Mouse (Mus musculus) midbrain, embryonic 14.5 days (tissue): ENCODE measurements around the gene Xpnpep1. TPM values are rescaled to one million over a fixed set of nuclear protein-coding genes. Genes with fewer than 3 reads are reported as not detected.

Source experiments
- ATAC-seq: fragments of 200-750 bp; cut with Nextera tagmentation; 2 replicates; pipeline ENCODE4 v1.8.0; 2017; ENCODE audit warnings: moderate number of reproducible peaks, moderate library complexity; ENCODE audit not compliant: low FRiP score, low TSS enrichment
- DNase-seq: peaks from one replicate; pipeline ENCODE4 v3.0.0-alpha.2; 2015
- H3K27ac ChIP-seq: fragments of 300-500 bp; sonication (generic); replicated peaks from 2 replicates; pipeline ENCODE4 v1.5.1; 2014; ENCODE audit warnings: mild to moderate bottlenecking, low read depth, low read length, moderate library complexity
- H3K27me3 ChIP-seq: fragments of 300-500 bp; sonication (generic); 2 replicates; pipeline ENCODE4 v1.6.1; 2014; ENCODE audit warnings: low read length, control low read depth, mixed read lengths; ENCODE audit not compliant: control insufficient read depth, insufficient read depth
- H3K36me3 ChIP-seq: fragments of 300-500 bp; sonication (generic); 2 replicates; pipeline ENCODE4 v1.6.1; 2014; ENCODE audit warnings: low read length, control low read depth; ENCODE audit not compliant: control insufficient read depth, insufficient read depth
- H3K4me1 ChIP-seq: fragments of 300-500 bp; sonication (generic); 2 replicates; pipeline ENCODE4 v1.6.1; 2014; ENCODE audit warnings: mild to moderate bottlenecking, antibody characterized with exemption, low read length, control low read depth; ENCODE audit not compliant: control insufficient read depth, insufficient read depth
- H3K4me2 ChIP-seq: fragments of 300-500 bp; sonication (generic); 2 replicates; pipeline ENCODE4 v1.6.1; 2014; ENCODE audit warnings: mild to moderate bottlenecking, low read length, moderate library complexity
- H3K4me3 ChIP-seq: fragments of 300-500 bp; sonication (generic); replicated peaks from 2 replicates; pipeline ENCODE4 v1.5.1; 2014; ENCODE audit warnings: low read depth, low read length
- H3K9ac ChIP-seq: fragments of 300-500 bp; sonication (generic); replicated peaks from 2 replicates; pipeline ENCODE4 v1.6.1; 2014; ENCODE audit warnings: mild to moderate bottlenecking, low read length, moderate library complexity
- H3K9me3 ChIP-seq: fragments of 300-500 bp; sonication (generic); 2 replicates; pipeline ENCODE4 v1.6.1; 2016; ENCODE audit warnings: low read length, control low read depth, mixed read lengths; ENCODE audit not compliant: control insufficient read depth
- WGBS: fragments of 180-500 bp; shearing (Covaris S2); extraction: QIAGEN DNeasy Blood & Tissue Kit; methylation state at CpG from one replicate; pipeline ENCODE4 v1.1.7; 2014; 5-methylcytosine and 5-hydroxymethylcytosine counted together
- polyA plus RNA-seq: library from polyadenylated mRNA; unstranded; fragments of >200 nt; fragmentation: Nextera tagmentation; extraction: Ambion mirVana; gene quantifications from 2 replicates; pipeline ENCODE4 v1.2.1, GENCODE M21; 2014

Xpnpep1 gene
- polyA plus RNA-seq, 1 experiment from 2014 or later, result 136 TPM

- ATAC-seq (no peak), DNase-seq (no peak)
- Histone ChIP-seq H3K4me3 (no peak overlapping the region), H3K4me2 (no peak overlapping the region), H3K27ac (no peak overlapping the region), H3K4me1 (peaks cover 14% of the 10 kb centered on the region), H3K36me3 (no peaks in the 10 kb centered on the region), H3K9me3 (no peaks in the 10 kb centered on the region), H3K9ac (no peak overlapping the region), H3K27me3 (no peaks in the 10 kb centered on the region)
- WGBS, result 74% methylated on average over 4 of the region's 4 CpGs
Observed at GRCm38 (mm10) chr19:53041570-53041969, 1.6 kb upstream of the Xpnpep1 start.

- WGBS, result 83% methylated on average over 5 of the region's 5 CpGs
- Histone ChIP-seq H3K4me3 (no peak overlapping the region), H3K4me2 (no peak overlapping the region), H3K36me3 (no peaks in the 10 kb centered on the region), H3K27me3 (no peaks in the 10 kb centered on the region), H3K9ac (no peak overlapping the region), H3K9me3 (no peaks in the 10 kb centered on the region), H3K4me1 (peaks cover 14% of the 10 kb centered on the region), H3K27ac (no peak overlapping the region)
- DNase-seq (no peak), ATAC-seq (no peak)
Observed at GRCm38 (mm10) chr19:53041133-53041510, 1.1 kb upstream of the Xpnpep1 start.

- Histone ChIP-seq H3K27ac (peak overlapping the region; percentile 87), H3K36me3 (no peaks in the 10 kb centered on the region), H3K4me2 (peak overlapping the region; percentile 82), H3K9me3 (no peaks in the 10 kb centered on the region), H3K9ac (peak overlapping the region; percentile 98; the same call in 1 of the 2 replicates), H3K27me3 (no peaks in the 10 kb centered on the region), H3K4me1 (peaks cover 14% of the 10 kb centered on the region), H3K4me3 (peak overlapping the region; percentile 94)
- 27% methylated on average over 11 of the region's 11 CpGs for WGBS
- DNase-seq, result peak; percentile 58
- peak; percentile 38 for ATAC-seq
Observed at GRCm38 (mm10) chr19:53039090-53039489, 924 bp downstream of the Xpnpep1 start.

GRCm38 (mm10) chr19:53038435-53038938, 1.5 kb downstream of the Xpnpep1 start:
- peak overlapping the region; percentile 94 for H3K4me3 ChIP-seq
- H3K36me3 ChIP-seq, result no peaks in the 10 kb centered on the region
- H3K27ac ChIP-seq, result peak overlapping the region; percentile 87
- no peaks in the 10 kb centered on the region for H3K27me3 ChIP-seq
- H3K4me1 ChIP-seq, result peaks cover 14% of the 10 kb centered on the region
- WGBS, result under 1% methylated on average over 39 of the region's 39 CpGs
- H3K9me3 ChIP-seq, result no peaks in the 10 kb centered on the region
- peak overlapping the region; percentile 98 for H3K9ac ChIP-seq
- H3K4me2 ChIP-seq, result peak overlapping the region; percentile 82
- DNase-seq (peak; percentile 98), ATAC-seq (peak; percentile 99)

- DNase-seq, result peak; percentile 23
- H3K27ac ChIP-seq, result peak overlapping the region; percentile 87
- WGBS, result under 1% methylated on average over 28 of the region's 28 CpGs
- ATAC-seq, result peak; percentile 71; the same call in 1 of the 2 replicates
- H3K4me2 ChIP-seq, result peak overlapping the region; percentile 82
- peaks cover 14% of the 10 kb centered on the region for H3K4me1 ChIP-seq
- peak overlapping the region; percentile 98 for H3K9ac ChIP-seq
- H3K27me3 ChIP-seq, result no peaks in the 10 kb centered on the region
- H3K36me3 ChIP-seq, result no peaks in the 10 kb centered on the region
- H3K4me3 ChIP-seq, result peak overlapping the region; percentile 94
- H3K9me3 ChIP-seq, result no peaks in the 10 kb centered on the region
Observed at GRCm38 (mm10) chr19:53037925-53038419, 2.0 kb downstream of the Xpnpep1 start.

- H3K36me3 ChIP-seq, result no peaks in the 10 kb centered on the region
- no peak overlapping the region for H3K4me3 ChIP-seq
- H3K4me2 ChIP-seq, result no peak overlapping the region
- H3K27me3 ChIP-seq, result no peaks in the 10 kb centered on the region
- WGBS, result 94% methylated on average over 10 of the region's 10 CpGs
- no peak for ATAC-seq
- H3K4me1 ChIP-seq, result peaks cover 10% of the 10 kb centered on the region
- H3K27ac ChIP-seq, result no peak overlapping the region
- no peak overlapping the region for H3K9ac ChIP-seq
- DNase-seq, result no peak
- H3K9me3 ChIP-seq, result no peaks in the 10 kb centered on the region
Observed at GRCm38 (mm10) chr19:53033159-53033943, 6.7 kb downstream of the Xpnpep1 start.

- no peak overlapping the region for H3K4me2 ChIP-seq
- H3K4me1 ChIP-seq, result peaks cover 8% of the 10 kb centered on the region
- no peak for DNase-seq
- no peaks in the 10 kb centered on the region for H3K27me3 ChIP-seq
- H3K36me3 ChIP-seq, result no peaks in the 10 kb centered on the region
- no peak overlapping the region for H3K9ac ChIP-seq
- no peaks in the 10 kb centered on the region for H3K9me3 ChIP-seq
- no peak overlapping the region for H3K4me3 ChIP-seq
- 86% methylated on average over 3 of the region's 3 CpGs for WGBS
- H3K27ac ChIP-seq, result no peak overlapping the region
- ATAC-seq, result no peak
Observed at GRCm38 (mm10) chr19:53032647-53033046, 7.4 kb downstream of the Xpnpep1 start.

- Histone ChIP-seq H3K9ac (no peak overlapping the region), H3K27ac (no peak overlapping the region), H3K4me3 (no peak overlapping the region), H3K4me1 (peaks cover 1% of the 10 kb centered on the region), H3K36me3 (no peaks in the 10 kb centered on the region), H3K4me2 (no peak overlapping the region), H3K9me3 (no peaks in the 10 kb centered on the region), H3K27me3 (no peaks in the 10 kb centered on the region)
- 83% methylated on average over 8 of the region's 8 CpGs for WGBS
- DNase-seq (no peak), ATAC-seq (no peak)
Observed at GRCm38 (mm10) chr19:53031957-53032371, 8.1 kb downstream of the Xpnpep1 start.

GRCm38 (mm10) chr19:53030279-53030678, 9.7 kb downstream of the Xpnpep1 start:
- ATAC-seq (no peak), DNase-seq (no peak)
- Histone ChIP-seq H3K9ac (no peak overlapping the region), H3K27me3 (no peaks in the 10 kb centered on the region), H3K36me3 (peaks cover under 1% of the 10 kb centered on the region; the same call in 1 of the 2 replicates), H3K27ac (no peak overlapping the region), H3K4me3 (no peak overlapping the region), H3K9me3 (no peaks in the 10 kb centered on the region), H3K4me2 (no peak overlapping the region), H3K4me1 (no peaks in the 10 kb centered on the region)
- 98% methylated on average over 6 of the region's 6 CpGs for WGBS
